Mouse (Mus musculus): ENCODE data around the gene Lce3c.
A peak's percentile ranks its signal among the peaks of the same experiment; 100 is the strongest.

Lce3c gene

DNA sequence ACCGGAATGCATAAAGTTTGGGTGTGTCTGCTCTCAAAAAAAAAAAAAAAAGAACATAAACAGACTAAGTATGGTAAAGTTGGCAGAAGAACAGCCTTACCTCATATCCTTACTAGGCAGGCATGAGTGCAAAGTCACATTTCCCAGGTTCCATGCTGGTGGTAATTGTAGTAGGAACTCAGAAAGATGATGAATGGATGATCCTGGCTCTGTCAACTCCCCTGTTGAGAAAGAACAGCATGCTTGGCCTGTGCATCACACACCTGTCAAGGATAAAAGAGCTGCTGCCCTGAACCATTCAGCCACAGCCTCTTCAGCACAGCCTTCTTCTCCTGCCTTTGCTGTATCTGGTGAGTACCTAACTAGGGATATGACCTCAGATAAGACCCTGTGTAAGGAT lies at the start of gene Lce3c:
Lce3c (plus strand) TSS at position 301 of the 400 bp plus-strand sequence.
- no peak for DNase-seq

DNA sequence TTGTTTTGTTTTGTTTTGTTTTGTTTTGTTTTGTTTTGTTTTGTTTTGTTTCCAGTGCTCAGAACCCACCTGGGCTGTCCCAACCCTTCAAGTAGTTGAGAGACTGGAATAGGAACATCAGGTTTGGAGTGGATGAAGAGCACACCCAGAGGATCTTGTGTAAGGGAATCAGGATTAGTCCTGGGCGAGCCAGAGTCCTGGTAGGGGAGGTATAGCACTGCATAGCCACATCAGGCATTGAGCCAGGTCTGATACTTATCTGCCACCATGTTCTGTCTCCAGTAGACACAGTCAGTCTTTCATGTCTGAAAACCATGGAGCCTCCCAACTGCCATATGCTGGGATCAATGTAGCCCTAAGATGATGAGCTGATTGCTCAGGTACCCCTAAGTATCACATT lies 49.8 kb upstream of the Lce3c start:
- no peak for DNase-seq

DNA sequence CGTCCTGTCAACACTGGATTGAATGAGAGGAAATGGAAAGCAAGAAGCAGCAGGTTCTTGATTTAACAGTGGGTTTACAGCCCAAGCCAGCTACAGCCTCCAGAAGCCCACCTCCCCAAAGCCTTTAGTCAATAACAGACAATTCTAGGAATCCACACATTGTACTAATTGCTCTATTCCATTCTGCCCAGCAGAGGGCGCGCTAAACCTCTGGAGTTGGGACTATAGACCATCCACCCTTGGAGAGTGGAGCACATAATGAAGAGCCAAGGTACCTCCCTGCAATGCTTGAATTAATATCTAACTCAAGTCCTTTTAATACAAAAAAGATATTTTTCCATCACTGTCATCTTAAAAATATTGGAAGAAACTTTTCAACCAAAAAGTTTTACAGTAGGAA lies 41.3 kb upstream of the Lce3c start:
- peak; percentile 49 for DNase-seq

DNA sequence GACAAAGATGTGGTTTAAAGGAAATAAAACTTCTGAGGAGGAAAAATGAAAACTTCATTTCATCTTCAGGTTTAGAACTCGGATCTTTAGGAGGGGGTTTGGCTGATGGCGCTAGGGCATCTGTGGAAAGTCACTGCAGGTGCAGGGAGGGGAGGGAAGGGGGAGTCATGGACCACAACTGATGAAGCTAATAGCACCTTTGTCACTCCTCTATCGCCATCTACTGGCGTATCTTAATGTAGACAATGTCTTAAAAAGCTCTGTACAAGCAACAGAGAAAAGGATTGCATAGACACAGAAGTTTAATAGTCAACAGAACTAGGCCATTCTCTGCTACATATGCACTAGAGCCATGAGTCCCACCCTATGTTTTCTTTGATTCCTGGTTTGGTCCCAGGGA lies 40.6 kb upstream of the Lce3c start:
- DNase-seq = no peak

DNA sequence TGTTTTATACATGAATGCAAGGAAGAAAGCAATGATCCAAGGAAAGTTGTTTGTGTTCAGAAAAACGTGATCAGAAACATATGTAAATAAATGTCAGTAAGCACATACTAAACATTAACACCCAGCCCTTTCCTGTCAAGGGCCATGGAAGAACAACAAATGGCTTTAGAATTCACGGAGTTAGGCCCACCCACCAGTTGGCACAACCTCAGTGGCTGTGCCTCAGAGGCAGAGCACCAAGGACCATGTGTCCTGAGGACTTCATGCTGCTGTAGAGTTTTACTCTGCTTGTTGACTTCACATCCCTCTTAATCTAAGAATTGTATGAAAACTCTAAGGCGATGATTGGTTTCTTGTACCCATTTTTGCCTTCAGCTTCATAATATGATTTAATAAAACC lies 39.1 kb upstream of the Lce3c start:
- no peak for DNase-seq

DNA sequence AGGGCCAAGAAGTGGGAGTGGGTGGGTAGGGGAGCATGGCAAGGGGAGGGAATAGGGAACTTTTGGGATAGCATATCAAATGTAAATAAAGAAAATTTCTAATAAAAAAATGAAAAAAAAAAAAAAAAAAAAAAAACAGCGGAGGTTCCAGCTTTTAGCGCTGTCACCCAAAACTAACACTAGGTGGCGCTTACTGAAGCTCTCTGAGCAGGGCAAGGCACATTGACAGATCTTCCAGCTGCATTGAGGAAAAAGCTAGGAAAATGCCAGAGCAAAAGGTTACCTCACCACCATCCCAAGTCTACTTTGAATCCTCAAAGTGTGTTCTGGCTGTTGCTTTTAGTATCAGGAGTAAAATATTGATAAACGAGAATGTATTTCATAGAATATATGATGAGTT lies 36.7 kb upstream of the Lce3c start:
- peak; percentile 53 for DNase-seq

DNA sequence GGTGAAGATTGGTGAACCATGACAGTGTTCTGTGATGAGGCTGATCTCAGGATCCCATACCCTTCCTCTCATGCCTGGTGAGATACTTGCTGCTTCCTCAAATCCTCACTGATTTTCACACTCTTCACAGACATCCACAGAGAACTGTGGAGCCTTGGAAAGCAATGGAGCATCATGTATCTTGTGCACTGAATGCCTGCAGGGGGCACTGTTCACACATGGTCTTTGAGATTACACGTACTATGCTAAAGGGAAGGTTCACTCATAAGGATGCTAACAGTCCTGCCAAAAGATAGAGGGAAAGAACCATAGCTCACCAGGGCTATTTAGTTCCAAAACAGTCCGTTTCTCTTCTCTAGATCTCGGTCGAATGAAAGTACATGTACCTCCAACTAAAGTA lies 23.9 kb upstream of the Lce3c start:
- peak; percentile 35 for DNase-seq

DNA sequence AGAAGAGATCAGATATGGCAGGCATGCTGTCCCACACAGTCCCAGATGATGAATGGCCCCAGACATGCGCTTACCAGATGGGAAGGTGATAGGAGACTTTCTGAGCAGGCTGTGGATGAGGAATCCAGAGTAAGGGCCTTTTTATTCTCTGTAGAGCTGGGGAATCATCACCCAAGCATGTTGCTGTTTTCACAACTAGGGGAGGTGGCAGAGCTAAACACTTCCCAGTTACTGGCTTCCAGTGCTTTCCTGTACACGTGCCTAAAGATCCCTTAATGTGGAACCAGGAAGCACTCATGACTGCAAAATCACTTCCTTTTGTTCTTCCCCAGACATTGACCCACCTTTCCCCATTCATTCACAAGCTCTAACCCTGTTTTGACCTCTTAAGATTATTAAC lies 18.2 kb upstream of the Lce3c start, which contains the start of gene Lce3a:
Lce3a (minus strand) TSS at position 101 of the 400 bp plus-strand sequence.
- no peak for DNase-seq

DNA sequence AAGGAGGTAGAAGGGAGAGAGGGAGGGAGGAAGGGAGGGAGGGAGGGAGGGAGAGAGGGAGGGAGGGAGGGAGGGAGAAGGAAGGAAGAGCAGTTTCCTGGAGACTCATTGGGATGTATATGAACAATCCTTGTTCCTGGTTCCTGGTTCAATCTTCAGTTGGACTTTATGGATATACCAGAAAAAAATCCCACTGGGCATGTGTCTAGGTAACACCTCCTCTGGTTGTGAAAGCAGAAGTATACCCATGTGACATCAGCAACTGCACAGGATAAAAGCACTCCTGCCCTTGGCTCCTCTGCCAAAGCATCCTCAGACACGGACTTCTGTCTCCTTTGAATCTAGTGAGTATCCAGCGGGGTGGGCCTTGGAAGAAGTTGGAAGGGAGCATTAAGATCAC lies 11.6 kb upstream of the Lce3c start, which contains the start of gene Lce3b:
Lce3b (plus strand) TSS at position 301 of the 400 bp plus-strand sequence.
- no peak for DNase-seq

DNA sequence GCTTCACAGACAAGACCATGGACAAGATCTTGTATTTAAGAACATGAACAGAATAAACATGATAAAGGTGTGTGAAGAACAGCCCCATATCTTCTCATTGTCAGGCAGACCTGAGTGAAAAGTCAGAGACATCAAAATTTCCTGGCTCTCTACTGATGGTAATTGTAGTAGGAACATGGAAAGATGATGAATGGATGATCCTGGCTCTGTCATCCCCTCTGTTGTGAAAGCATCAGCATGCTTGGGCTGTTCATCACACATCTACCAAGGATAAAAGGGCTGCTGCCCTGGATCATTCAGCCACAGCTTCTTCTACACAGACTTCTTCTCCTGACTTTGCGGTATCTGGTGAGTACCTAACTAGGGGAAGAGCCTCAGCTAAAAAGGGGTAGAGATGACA lies 12.8 kb downstream of the Lce3c start, which contains the start of gene Lce3d:
Lce3d (plus strand) TSS at position 301 of the 400 bp plus-strand sequence.
- DNase-seq = no peak

DNA sequence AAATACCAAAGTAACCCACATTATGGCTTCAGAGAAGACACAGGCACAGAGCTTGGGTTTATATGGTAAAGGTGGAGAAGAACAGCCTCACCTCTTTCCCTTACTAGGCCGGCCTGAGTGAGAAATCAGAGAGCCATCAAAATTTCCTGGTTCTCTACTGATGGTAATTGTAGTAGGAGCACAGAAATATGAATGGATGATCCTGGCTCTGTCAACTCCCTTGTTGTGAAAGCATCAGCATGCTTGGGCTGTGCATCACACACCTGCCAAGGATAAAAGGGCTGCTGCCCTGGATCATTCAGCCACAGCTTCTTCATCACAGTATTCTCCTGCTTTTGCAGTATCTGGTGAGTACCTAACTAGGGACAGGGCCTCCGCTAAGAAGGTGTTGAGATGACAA lies 22.5 kb downstream of the Lce3c start, which contains the start of gene Lce3e:
Lce3e (plus strand) TSS at position 301 of the 400 bp plus-strand sequence.
- DNase-seq = no peak

DNA sequence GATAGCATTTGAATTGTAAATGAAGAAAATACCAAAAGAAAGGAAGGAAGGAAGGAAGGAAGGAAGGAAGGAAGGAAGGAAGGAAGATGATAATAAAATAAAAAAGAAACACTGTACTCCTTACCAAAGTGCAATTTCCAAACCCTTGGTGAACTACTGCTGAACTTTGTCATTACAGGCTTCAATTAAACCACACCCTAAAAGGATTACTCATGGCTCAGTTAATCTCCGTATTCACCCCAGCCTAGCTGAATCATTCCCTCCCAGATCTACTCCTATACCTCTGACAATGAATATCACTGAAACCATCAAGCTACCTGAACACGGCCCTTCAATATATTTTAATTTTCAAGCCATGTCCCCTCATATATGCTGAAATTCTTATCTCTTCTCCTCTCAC lies 34.2 kb downstream of the Lce3c start:
- no peak for DNase-seq

DNA sequence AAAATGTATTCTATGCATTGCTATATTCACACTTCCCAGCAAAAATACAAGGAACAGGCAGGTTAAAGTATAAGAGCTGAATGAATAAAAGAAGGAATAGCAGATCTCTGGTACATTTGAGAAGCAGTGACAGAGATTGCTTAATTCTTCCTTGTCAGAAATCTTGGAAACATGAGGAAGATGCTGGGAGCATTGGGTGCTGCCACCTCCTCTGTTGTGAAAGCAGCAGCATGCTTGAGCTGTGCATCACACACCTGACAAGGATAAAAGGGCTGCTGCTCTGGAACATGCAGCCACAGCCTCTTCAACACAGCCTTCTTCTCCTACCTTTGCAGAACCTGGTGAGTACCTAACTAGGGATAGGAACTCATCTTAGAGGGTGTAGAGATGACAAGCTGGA lies 47.6 kb downstream of the Lce3c start, which contains the start of gene Lce3f:
Lce3f (plus strand) TSS at position 301 of the 400 bp plus-strand sequence.
- DNase-seq = no peak
